Mouse (Mus musculus): Measurements from ENCODE around the gene Chrna4. TPM values are rescaled to one million over a fixed set of nuclear protein-coding genes. Genes with fewer than 3 reads are reported as not detected.

The Chrna4 gene
- polyA plus RNA-seq (2015; fragmentation: Nextera tagmentation; extraction: Ambion mirVana) = 0.14 and 0.38 TPM in 2 replicates

GRCm38 (mm10) chr2:181043437-181043836, at the start of gene Chrna4:
TSS of gene Chrna4 (minus strand) at chr2:181043546.
- no peak for DNase-seq (ENCODE audit: low spot score)

GRCm38 (mm10) chr2:181090123-181090522, 46.8 kb upstream of the Chrna4 start:
- no peak for DNase-seq (ENCODE audit: low spot score)

- DNase-seq (ENCODE audit: low spot score) = no peak
These were observed 41.7 kb upstream of the Chrna4 start for GRCm38 (mm10) chr2:181084997-181085396.

GRCm38 (mm10) chr2:181083945-181084344, 40.6 kb upstream of the Chrna4 start:
- DNase-seq (ENCODE audit: low spot score) = no peak

DNA sequence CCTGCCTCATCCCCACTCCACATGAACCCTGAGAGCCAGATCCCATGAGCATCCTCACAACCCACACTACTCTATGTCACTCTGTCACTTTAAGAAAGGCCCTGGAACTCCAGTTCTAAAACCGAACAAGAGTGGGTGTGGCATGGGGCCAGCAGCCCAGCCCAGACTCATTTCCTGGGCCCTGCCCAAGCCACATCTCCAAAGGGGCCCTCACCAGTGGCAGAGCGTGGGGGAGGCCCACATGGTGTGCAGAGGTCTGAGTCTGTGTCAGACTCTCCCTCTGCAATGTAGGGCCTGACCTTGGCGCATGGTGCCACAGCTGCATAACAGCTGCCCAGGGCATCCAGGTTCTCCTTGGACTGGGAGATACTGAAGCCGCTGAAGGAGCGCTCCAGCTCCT, 37.5 kb upstream of the Chrna4 start:
- DNase-seq (ENCODE audit: low spot score) = no peak

DNA sequence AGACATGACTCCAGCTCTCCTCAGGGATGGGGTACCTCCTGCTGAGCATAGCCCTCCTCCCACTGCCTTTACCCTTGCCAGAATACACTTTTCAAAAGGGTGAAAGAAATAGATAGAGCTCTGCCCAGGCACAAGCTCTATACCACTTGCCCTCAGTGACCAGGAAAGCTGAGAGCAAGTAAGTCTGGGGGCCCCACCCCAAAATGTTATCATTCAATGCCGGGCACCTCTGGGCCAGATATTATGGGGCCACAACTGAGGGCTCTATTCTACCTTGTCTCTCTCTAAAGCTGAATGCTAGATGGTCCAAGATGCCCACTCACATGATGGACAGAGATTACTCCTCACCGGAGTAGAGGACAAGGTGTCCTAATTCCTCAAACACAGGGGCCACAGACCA, 36.2 kb upstream of the Chrna4 start:
- no peak for DNase-seq (ENCODE audit: low spot score)

GRCm38 (mm10) chr2:181078908-181079307, 35.6 kb upstream of the Chrna4 start:
- DNase-seq (ENCODE audit: low spot score) = no peak

GRCm38 (mm10) chr2:181075501-181075900, 32.2 kb upstream of the Chrna4 start:
- DNase-seq (ENCODE audit: low spot score) = no peak

DNA sequence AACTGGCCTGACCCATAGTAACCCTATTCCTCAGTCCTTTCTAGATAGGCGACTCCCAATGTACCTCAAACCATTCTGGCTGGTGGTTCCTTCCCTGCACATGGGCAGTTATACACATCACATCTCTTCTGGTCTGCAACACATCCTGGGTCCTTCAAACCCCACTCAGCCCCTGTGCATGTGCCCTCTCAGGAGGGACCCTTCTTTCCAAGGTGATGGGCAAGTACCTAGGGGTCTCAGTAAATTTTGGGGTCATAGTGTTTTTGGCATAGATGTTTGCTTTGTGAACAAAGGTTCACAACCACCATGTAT, 29.0 kb upstream of the Chrna4 start:
- no peak for DNase-seq (ENCODE audit: low spot score)

DNA sequence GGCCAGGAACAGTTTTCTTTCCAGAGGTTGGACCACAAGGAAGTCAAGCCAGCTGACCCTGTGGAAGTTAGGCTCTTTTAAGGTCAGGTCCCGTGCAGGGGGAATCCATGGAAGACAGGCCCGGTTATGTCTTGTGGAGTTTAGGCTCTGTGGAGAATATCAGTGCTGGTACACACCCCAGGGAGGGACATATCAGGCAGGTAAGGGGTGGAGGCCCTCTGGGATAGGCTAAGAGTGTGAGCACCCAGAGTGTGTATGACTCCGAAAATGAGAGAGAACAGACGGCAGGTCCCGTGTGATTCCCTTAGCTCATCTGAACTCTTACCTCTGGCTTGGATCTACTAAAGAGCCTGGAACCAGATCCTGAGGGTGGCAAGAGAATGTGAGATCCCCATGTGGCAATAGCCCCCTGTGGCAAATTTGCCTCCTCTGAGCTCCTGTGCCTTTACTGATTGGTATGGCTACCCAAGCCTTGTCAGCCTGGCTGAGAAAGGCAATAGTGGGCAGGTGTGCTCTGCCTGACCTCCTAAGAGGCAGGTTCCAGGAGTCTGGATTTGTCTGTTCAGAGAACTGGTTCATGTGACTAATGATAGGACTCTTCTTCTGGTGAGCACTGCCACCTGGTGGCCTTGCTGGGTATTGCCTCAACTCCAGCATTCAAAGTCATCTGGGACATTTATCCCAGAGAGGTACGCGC, 28.5 kb upstream of the Chrna4 start:
- peak; percentile 58 for DNase-seq (ENCODE audit: low spot score)

- no peak for DNase-seq (ENCODE audit: low spot score)
These were observed 26.8 kb upstream of the Chrna4 start for GRCm38 (mm10) chr2:181070136-181070535.

- DNase-seq (ENCODE audit: low spot score) = no peak
These were observed 25.2 kb upstream of the Chrna4 start for GRCm38 (mm10) chr2:181068499-181068898.

GRCm38 (mm10) chr2:181065827-181066226, 22.5 kb upstream of the Chrna4 start:
- no peak for DNase-seq (ENCODE audit: low spot score)

DNA sequence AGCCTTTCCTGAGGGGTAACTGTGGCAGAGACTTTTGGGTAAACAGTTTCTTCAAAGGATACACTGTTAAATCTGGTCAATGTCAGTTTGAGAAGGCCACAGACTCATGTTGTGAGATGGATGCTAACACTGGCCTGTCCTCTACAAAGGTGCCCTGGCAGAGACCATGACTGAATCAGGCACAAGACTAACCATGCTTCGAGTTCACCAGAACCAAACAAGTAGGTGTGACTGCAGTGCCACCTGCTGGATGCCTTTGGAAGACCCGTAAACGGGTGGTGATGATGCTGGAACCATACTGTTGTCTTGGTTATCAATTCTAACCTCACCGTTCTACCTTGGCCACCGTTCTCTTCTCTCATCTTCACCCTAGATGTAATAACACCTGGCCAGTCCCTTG, 16.8 kb upstream of the Chrna4 start:
- DNase-seq (ENCODE audit: low spot score) = peak; percentile 53

- DNase-seq (ENCODE audit: low spot score) = no peak
These were observed 14.8 kb upstream of the Chrna4 start for GRCm38 (mm10) chr2:181058193-181058592.

DNA sequence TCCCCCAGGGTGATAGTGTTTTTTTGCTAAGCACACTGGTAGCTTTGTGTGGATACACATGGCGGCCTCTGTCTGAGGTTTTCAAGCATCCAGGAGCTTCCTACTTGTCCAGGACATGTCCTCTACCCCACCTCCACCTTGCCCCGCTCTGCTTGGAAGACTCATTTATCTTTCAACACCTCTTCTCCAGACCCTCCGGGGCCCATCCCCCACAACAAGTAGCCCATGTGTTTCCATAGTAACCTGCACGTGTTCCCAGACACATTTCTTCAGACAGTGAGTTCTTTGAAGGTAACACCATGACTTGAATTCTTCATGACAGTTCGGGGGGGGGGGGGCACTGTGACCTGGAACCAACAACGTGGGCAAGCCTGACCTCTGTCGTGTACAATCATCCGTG, 14.0 kb upstream of the Chrna4 start:
- DNase-seq (ENCODE audit: low spot score) = no peak

GRCm38 (mm10) chr2:181052171-181052570, 8.8 kb upstream of the Chrna4 start:
- DNase-seq (ENCODE audit: low spot score) = no peak

GRCm38 (mm10) chr2:181048986-181049385, 5.6 kb upstream of the Chrna4 start:
- no peak for DNase-seq (ENCODE audit: low spot score)

GRCm38 (mm10) chr2:181048252-181048945, 5.1 kb upstream of the Chrna4 start:
- no peak for DNase-seq (ENCODE audit: low spot score)

GRCm38 (mm10) chr2:181044001-181044400, 655 bp upstream of the Chrna4 start:
- no peak for DNase-seq (ENCODE audit: low spot score)

DNA sequence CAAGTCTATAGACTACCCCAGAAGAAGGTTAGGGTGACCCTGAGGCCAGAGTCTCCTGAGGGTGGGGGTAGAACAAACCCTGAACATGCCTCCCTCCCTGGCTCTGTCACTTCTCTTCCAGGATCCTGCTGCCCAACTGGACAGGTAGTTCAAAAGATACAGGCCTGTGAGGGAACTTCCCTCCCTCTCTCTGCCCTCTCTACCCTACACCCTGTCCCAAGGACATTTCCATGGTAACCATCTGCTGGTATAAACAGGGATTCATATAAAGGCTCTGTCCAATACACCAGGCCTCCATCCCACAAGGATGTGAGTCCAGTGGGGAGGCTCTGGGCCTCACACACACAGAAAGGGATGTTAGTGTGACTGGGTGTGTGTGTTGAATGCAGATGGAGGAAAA, 970 bp downstream of the Chrna4 start:
- no peak for DNase-seq (ENCODE audit: low spot score)

- no peak for DNase-seq (ENCODE audit: low spot score)
These were observed 1.4 kb downstream of the Chrna4 start for GRCm38 (mm10) chr2:181041941-181042340.

DNA sequence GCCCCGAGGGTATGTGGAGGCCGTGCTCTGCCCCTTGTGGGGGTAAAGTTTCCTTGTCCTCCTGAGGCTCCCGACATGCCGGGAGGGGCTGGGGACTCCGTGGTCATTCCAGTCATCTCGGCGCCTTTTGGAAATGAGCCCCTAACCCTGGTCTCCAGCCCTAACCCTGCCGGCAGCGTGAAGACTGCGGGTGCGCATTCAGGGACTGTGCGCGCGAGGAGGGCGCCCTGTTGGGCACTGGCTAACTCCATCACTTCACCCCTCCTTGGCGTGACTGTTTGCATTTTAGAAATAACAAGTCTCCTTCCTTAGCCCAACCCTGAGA, 4.0 kb downstream of the Chrna4 start:
- DNase-seq (ENCODE audit: low spot score) = no peak
